Mouse (Mus musculus) ES-Bruce4 (cell line): ENCODE measurements around the gene Fkbp5.

Source experiments
- CTCF ChIP-seq: IDR thresholded peaks from one replicate; pipeline ENCODE4 v1.8.1; 2011; ENCODE audit warnings: low read depth, low read length
- POLR2A ChIP-seq: IDR thresholded peaks from one replicate; pipeline ENCODE4 v1.8.1; 2011; ENCODE audit warnings: low read length; ENCODE audit not compliant: insufficient read depth

GRCm38 (mm10) chr17:28369056-28369455, 148.3 kb downstream of the Fkbp5 start:
- TF ChIP-seq POLR2A (no peak), CTCF (no peak)
